Mouse (Mus musculus): ENCODE measurements at regions not wholly inside any gene's neighbourhood (a gene's known extent, or its start where the extent isn't known, plus 50 kb on each side); places are given as distances from the start of the nearest gene placed in this dataset.
A peak's percentile ranks its signal among the peaks of the same experiment; 100 is the strongest.

GRCm38 (mm10) chr13:46116576-46116975, 151.8 kb upstream of the Atxn1 start:
- DNase-seq (ENCODE audit: low spot score): no peak

GRCm38 (mm10) chr13:46104971-46105370, 140.2 kb upstream of the Atxn1 start:
- no peak for DNase-seq (ENCODE audit: low spot score)

GRCm38 (mm10) chr13:46098621-46099020, 133.8 kb upstream of the Atxn1 start:
- no peak for DNase-seq (ENCODE audit: low spot score)

GRCm38 (mm10) chr13:46098131-46098530, 133.3 kb upstream of the Atxn1 start:
- DNase-seq (ENCODE audit: low spot score): no peak

GRCm38 (mm10) chr13:46096968-46097367, 132.2 kb upstream of the Atxn1 start:
- DNase-seq (ENCODE audit: low spot score): no peak

GRCm38 (mm10) chr13:46096416-46096815, 131.6 kb upstream of the Atxn1 start:
- DNase-seq (ENCODE audit: low spot score): no peak

- DNase-seq (ENCODE audit: low spot score): no peak
These were observed 128.0 kb upstream of the Atxn1 start for GRCm38 (mm10) chr13:46092787-46093186.

GRCm38 (mm10) chr13:46091109-46091508, 126.3 kb upstream of the Atxn1 start:
- DNase-seq (ENCODE audit: low spot score): no peak

GRCm38 (mm10) chr13:46088237-46088636, 123.4 kb upstream of the Atxn1 start:
- DNase-seq (ENCODE audit: low spot score): no peak

- DNase-seq (ENCODE audit: low spot score): no peak
These were observed 122.9 kb upstream of the Atxn1 start for GRCm38 (mm10) chr13:46087663-46088062.

GRCm38 (mm10) chr13:46076879-46077278, 112.1 kb upstream of the Atxn1 start:
- no peak for DNase-seq (ENCODE audit: low spot score)

GRCm38 (mm10) chr13:46071670-46072069, 106.9 kb upstream of the Atxn1 start:
- DNase-seq (ENCODE audit: low spot score): no peak

- no peak for DNase-seq (ENCODE audit: low spot score)
These were observed 104.8 kb upstream of the Atxn1 start for GRCm38 (mm10) chr13:46069571-46069970.

- DNase-seq (ENCODE audit: low spot score): no peak
These were observed 98.0 kb upstream of the Atxn1 start for GRCm38 (mm10) chr13:46062758-46063157.

- no peak for DNase-seq (ENCODE audit: low spot score)
These were observed 95.1 kb upstream of the Atxn1 start for GRCm38 (mm10) chr13:46059870-46060269.

GRCm38 (mm10) chr13:46058862-46059261, 94.1 kb upstream of the Atxn1 start:
- DNase-seq (ENCODE audit: low spot score): peak; percentile 5

- DNase-seq (ENCODE audit: low spot score): no peak
These were observed 93.5 kb upstream of the Atxn1 start for GRCm38 (mm10) chr13:46058341-46058740.

- DNase-seq (ENCODE audit: low spot score): no peak
These were observed 90.6 kb upstream of the Atxn1 start for GRCm38 (mm10) chr13:46055410-46055809.

- peak; percentile 29 for DNase-seq (ENCODE audit: low spot score)
These were observed 78.8 kb upstream of the Atxn1 start for GRCm38 (mm10) chr13:46043568-46043967.

GRCm38 (mm10) chr13:46043016-46043415, 78.2 kb upstream of the Atxn1 start:
- DNase-seq (ENCODE audit: low spot score): peak; percentile 15

GRCm38 (mm10) chr13:46042224-46042623, 77.4 kb upstream of the Atxn1 start:
- DNase-seq (ENCODE audit: low spot score): no peak

- no peak for DNase-seq (ENCODE audit: low spot score)
These were observed 76.7 kb upstream of the Atxn1 start for GRCm38 (mm10) chr13:46041475-46041874.

GRCm38 (mm10) chr13:46040062-46040461, 75.3 kb upstream of the Atxn1 start:
- DNase-seq (ENCODE audit: low spot score): no peak

- no peak for DNase-seq (ENCODE audit: low spot score)
These were observed 73.9 kb upstream of the Atxn1 start for GRCm38 (mm10) chr13:46038441-46039331.
